Mouse (Mus musculus): ENCODE results near the gene Tsnax. TPM values are rescaled to one million over a fixed set of nuclear protein-coding genes. Genes with fewer than 3 reads are reported as not detected.

The Tsnax gene
- total RNA-seq, 4 experiments from 2014 or later: 147 to 154 (median 150) TPM

DNA sequence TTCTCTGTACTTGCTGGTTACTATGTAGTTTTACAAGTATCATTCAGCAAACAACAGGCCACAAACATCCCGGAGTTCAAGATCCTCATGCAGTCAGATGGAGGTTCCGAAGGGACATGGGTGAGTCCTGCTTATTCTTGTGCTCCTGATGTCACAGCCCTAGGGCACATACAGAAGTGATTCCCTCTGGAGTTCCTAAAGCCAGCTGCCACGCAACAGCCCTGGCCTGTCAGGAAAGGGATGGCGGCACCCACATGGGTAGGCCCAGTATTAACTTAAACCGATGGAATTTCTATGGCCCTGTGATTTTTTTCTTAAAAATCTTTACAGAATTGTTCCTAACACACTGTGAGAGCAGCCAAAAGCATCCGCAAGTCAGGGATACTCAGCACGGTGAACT, 30.6 kb downstream of the Tsnax start:
- DNase-seq (ENCODE audit: low spot score in 2 of 2): no peak

DNA sequence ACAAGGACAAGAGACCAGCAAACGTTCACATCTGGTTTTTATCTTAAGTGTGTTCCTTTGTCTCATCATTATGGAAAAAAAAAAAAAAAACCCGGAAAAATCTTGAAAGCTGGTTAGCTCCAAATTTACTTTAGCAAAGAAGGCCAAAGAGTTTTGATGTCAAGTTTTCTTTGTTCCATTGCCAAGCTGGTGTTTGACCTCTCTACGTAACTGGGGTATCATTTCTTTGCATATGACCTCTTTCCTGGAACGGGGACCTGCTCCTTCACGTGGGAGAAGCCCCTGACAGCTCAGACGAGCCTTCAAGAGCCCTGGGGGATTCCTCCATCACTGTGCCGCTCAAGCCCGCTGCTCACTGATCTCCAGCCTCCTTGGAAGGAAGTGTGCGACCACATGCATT, 31.1 kb downstream of the Tsnax start:
- DNase-seq (ENCODE audit: low spot score in 2 of 2): no peak

DNA sequence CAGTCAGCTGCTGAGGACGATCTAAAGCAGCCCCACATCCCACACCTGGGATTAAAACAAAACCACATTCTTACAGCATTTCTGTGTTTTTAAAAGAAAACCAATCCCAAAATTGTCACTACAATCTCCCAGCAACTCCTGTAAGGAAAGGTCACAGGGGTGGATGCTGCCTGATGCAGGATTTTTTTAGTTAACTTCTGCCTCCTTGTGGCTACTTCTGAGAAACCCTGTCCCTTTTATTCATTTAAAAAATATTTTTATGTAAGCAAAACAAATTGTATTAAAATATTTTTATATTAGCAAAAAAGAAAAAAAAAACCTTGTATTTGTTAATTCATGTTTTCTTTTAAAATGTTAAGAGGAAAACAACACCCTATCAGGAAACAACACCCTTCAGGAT, 33.0 kb downstream of the Tsnax start:
- no peak for DNase-seq (ENCODE audit: low spot score in 2 of 2)

DNA sequence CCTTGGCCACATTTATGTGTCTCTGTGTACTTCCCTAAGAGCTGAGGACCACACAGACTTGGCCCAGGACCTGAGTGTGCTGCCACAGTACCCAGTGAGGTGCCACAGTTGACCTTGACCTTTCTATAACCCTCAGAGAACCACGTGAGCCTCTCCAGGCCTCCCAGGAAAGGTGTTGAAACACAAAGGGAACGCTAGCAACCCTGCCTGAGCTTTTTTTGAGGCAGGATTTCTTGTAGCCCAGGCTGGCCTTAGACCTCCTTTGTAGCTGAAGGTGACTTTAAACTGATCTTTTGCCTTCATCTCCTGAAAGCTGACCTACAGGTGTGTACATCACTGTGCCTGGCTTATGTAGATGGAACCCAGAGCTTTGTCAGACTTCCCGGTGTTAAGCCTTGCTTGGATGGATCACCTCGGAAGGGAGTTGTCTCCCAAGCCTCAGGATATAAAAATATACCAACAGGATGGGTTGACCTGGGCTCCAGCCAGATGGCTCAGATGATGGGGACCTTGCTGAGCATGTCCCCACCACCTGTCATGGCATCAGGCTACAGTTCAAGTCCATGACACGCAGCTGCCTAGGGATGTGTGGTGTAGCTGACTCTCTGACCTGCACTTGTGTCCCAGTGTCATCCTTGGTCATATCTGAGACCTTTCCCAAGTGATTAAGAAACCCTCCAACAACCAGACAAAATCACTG, 36.4 kb downstream of the Tsnax start:
- DNase-seq (ENCODE audit: low spot score in 2 of 2): no peak

DNA sequence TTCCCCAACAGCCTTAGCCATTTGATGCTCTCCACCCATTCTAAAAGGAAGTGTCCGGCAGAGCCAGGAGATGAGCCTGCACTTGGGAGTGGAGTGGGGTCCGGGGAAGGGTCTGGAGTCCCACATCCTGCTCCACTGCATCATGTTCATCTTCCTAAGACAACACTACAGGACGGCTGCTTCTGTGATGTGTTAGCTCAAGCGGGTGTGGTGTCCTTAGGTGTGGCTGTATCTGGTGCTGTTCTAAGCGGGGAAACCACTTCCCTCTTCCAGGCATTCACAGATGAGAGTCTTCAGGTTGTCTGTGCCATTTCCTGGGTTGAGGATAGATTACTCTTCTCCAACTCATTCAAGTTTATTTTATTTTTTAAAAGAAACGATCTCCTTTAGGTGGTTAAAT, 37.0 kb downstream of the Tsnax start:
- DNase-seq (ENCODE audit: low spot score in 2 of 2): no peak

DNA sequence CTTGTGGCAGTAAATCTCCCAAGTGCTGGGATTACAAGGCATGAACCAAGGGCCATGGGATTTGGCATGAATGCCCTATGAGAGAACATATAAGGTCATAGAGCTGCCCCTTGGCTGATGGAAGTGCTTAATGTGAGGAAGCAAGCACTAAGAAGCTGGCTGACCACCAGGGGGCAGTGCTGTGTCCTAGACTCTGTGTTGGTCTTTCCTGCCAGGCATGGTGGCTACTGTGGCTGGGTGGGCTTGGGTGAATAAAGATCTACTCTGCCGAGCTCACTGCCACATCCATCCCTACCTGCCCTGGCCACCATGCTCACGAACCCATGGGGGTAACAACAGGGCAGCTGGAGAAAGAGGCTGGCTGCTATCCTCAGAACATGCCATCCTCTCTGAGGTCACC, 39.2 kb downstream of the Tsnax start:
- DNase-seq (ENCODE audit: low spot score in 2 of 2): peak in 1 of 2 experiments; percentile 66

DNA sequence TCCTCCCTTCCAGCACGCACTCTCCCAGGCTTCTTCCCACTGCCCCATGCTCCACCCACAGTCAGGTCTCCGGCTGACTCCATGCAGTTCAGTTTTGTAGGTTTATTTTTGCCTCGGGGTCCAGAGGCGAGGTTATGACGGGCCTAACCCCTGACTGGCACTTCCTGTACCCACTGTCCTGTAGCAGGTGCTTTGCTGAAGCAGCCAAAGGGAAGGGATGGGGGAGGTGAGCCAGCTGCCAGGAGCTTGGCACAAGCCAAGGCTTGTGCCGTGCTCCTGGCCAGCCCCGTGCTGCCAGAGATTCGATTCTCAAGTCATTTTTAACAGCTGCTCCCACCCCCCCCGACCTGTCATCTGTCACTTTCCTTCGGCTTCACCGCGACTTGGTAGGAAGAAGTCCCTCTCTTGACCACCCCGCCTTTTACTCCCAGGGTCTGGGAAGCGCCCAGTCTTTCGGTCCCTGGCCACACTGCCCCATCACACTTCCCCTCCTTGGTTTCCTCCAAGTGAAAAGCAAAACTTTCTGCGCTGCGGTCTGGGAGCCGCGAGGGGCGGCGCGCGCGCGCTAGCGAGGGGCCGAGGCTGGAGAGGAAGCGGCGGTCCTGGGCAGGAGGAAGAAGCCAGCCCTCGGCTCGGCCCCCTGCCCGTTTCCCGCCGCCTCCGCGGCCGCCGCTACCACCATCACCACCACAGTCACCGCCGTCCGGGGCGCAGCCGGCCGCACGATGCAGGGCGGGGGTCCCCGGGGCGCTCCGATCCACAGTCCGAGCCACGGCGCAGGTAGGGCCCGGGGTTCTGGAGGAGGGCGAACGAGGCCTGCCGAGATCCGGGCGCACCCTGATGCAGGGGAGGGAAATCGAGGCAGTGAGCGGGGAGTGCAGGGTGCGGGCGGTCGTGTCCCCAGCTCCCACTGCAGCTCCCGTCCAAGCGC, 41.0 kb downstream of the Tsnax start, which contains the start of gene Disc1:
Gene Disc1, plus strand, starts transcription at position 691 of the 931 bp plus-strand sequence.
- DNase-seq (ENCODE audit: low spot score in 2 of 2): no peak

DNA sequence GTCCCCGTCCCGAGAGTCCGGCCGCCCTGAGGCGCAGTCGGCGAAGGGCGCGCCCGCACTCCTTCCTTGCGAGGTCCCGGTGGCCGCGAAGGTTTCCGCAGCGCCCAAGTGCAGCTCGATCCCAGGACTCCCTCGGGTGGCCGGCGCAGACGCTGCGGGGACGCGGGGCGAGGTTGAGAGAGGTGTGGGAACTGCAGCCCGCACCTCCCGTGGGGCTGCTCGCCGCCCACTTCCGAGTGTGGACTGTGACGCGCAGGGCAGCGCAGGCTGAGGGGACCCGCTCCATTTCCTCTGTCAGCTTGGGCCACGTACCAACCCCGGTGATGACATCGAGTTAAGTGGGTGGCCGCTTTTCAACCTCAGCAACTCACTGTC, 41.6 kb downstream of the Tsnax start:
- no peak for DNase-seq (ENCODE audit: low spot score in 2 of 2)

DNA sequence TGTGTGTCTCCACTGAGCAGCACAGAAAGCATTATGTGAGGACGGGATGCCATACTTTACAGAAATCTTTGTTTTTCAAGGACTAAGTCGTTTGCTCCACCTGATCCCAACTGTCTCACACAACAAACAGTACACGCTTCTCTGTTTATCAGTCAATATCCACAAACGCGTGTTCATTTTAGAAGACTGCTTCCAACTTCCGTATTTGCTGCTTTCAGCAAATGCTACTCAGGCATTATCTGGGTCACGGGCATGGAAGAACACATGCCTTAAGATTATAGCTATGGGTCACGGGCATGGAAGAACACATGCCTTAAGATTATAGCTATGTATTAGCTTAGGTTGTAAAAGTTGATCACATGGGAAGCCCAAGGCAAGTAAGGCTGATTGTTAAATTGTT, 48.1 kb downstream of the Tsnax start:
- no peak for DNase-seq (ENCODE audit: low spot score in 2 of 2)

DNA sequence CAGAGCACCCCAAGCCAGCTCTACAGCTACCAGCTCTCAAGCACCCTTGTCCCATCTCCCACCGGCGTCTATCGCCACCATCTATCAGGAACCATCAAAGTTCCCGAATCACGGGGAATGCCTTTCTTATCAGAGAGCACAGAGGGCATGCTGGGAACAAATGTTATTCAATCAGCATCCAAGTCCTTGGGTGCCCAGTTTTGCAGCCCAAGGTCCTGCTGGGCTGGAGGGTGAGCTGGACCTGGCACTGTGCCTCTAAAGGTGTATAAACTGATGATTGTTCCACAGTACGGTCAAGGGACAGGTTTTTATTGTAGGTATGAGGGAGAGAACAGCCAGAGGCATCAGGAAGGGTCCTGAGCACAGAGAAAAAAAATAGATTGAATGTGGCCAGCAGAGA, 52.8 kb downstream of the Tsnax start:
- DNase-seq (ENCODE audit: low spot score in 2 of 2): no peak

DNA sequence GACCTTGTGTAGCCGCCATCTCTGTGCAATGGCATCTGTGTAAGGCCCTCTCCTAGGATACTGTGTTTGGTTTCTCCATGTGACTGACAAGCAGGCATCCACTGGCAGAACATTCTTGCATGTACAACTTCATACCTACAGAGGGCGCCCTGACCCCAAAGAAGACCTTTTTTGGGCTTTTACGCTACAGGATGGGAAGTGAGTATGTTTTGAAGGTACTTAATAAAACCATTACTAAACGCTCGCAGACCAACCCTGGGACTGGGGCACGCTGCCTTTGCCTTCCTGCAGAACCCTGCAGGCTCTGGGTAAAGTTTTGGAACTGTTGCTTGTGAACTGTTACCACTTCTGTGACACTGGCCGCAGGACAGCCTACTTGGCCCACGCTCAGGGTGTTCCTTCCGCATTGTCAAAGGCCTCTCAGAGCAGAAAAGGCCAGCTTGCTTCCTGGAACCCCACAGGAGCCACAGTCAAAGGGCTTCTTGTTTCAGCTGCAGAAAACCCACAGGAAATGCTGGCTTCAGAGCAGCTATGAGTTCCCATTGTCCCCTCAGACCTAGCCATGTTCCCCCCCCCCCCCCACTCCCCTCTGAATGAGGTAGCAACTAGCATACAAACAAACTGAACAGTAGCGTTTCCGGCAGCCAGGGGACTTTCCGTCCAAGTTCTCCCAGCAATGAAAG, 54.3 kb downstream of the Tsnax start:
- peak; percentile 81 for DNase-seq (ENCODE audit: low spot score in 2 of 2)

DNA sequence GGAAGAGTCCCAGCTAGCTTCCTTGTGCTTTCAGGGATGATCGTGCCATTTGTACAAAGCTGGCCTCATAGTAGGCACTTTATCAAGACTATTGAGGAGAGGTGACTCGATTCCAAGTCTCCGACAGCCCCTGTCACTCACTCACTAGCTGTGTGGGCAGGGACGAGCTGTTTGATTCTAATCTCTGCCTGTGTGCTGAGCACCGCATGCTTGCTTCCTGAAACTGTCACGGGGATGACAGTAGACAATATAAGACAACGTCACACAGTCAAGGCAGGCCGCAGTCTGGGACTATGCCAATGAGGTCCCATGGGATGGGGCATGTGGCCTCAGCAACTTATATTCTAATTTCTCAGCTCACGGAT, 54.8 kb downstream of the Tsnax start:
- peak in 1 of 2 experiments; percentile 43 for DNase-seq (ENCODE audit: low spot score in 2 of 2)

DNA sequence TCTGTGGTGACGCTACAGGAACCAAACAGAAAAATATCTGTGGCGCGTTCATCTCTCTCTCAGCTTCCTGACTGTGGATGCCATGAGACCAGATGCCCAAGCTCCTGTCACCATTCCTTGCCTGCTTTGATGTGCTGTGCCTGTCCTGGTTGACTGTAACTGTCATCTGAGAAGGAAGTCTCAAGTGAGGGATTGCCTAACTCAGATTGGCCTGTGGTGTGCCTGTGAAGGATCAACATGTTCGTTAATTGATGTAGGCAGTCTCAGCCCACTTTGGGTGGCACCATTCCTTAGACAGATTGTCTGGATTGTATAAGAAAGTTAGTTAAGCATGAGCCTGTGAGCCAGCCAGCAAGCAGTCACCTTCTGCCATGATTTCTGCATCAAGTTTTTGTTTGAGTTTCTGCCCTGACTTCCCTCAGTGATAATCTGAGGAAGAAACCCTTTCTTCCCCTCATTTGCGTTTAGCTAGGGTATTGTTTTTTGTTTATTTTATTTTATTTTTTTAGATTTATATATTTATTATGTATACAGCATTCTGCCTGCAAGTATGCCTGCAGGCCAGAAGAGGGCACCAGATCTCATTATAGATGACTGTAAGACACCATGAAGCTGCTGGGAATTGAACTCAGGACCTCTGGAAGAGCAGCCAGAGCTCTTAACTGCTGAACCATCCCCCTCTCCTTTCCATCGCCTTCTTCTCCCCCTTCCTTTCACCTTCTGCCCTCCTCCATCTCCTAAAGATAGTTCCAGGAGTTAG, 55.5 kb downstream of the Tsnax start:
- no peak for DNase-seq (ENCODE audit: low spot score in 2 of 2)

DNA sequence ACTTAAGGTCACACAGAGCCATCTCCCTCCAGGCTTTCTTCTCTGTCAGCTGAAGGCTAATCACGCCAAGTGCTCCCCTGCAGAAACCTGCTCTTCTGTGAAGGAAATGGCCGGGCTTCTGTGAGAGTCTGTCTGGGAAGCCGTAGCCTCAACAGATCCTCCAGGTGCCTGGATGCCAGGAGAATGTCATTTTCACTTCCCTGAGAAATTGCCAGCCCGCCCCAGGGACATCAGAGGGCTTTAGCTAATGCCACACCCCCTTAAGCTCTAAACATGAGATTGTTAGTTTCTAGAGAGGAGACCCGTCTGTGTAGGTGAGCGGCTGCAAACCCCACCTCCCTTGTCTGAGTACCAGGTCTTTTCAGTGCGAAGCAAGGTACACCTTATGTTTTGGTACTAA, 56.5 kb downstream of the Tsnax start:
- no peak for DNase-seq (ENCODE audit: low spot score in 2 of 2)

DNA sequence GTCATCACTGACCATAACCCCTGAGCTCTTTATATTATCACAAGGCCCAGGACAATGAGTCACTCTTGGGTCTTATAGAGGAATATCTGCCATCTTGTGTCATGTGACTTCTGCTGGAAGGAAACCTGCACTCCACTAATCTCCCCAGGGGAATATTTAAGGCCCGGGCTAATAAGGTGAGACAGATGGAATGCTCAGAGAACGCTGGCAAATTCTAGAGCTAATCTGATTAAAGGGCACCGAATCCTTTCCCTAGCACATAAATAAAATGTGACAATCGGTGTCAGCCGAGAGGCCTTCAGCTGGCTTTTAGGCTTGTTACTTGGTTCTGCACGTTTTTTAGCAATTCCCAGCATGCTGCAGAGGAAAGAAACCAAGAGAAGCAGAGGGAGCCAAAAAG, 56.9 kb downstream of the Tsnax start:
- no peak for DNase-seq (ENCODE audit: low spot score in 2 of 2)

DNA sequence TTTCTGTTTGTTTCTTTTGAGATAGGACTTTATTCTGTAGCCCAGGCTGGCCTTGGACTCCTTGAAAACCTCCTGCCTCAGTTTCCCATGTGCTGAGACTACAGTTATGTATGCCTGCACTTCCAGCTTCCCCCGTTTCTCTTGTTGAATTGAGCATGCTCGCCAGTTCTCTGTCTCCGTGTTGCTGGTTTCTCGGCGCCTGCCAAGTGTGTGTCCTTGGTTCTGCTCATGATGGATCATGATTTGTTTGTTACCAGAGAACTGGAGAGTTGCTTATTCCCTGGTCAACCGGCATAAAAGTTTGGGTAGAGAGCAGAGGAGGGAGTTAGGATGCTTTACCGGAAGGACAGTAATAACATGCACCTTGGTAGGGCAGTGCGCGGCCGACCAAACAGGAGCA, 61.3 kb downstream of the Tsnax start:
- no peak for DNase-seq (ENCODE audit: low spot score in 2 of 2)

DNA sequence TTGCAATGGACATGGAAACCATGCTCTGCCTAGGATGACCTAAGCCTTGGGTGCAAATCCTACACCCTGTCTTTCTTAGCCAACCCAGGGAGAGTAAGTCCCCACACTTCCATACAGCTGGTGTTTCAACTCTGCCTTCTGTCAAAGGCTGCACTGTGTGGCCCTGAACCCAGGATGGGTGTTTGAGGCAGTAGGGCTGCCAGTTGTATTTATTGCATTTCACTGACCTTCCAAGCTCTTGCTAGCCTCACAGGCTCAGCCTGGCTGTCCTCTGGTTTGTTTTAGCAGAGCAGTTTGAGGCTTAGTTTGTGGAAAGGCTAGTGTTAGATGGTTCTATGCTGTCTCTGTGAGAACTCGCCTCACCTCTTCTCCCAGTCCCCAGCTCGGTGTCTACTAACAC, 61.8 kb downstream of the Tsnax start:
- DNase-seq (ENCODE audit: low spot score in 2 of 2): no peak

DNA sequence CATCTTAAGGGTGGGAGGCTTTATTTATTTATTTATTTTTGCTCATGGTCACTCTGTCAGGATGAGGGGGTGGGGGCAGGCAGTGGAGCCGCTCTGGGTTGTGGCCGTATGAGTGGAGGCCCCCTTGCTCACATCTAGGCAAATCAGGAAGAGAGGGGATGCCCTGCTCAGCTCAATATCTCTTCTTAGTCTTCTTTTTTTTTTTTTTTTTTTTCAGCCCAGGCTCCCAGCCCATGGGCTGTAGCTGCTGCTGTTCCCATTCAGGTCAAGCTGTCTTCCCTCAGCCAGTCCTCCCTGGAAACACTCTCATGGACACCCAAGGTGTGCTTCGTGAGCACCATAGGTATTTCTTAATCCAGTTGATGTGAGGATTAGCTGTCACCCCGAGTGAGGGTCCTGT, 62.6 kb downstream of the Tsnax start:
- DNase-seq (ENCODE audit: low spot score in 2 of 2): no peak

DNA sequence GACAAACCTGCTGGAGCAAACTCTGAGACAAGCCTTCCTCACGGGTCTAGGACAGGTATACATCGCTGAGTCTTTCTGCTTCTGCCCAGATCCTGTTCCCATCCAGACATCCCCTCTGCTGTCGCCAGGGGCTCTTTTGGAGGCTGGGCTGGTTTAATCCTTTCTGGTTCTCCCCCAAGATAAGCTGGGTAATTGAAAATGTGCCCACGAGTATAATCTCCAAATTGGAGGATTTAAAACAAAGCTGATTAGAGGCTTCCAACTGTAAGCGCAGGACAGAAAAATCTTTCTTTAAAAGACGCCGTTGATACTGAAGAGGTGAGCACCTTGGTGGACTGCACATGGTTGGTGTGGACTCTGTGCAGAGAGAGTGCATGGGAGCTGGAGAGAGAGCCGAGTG, 64.5 kb downstream of the Tsnax start:
- no peak for DNase-seq (ENCODE audit: low spot score in 2 of 2)

DNA sequence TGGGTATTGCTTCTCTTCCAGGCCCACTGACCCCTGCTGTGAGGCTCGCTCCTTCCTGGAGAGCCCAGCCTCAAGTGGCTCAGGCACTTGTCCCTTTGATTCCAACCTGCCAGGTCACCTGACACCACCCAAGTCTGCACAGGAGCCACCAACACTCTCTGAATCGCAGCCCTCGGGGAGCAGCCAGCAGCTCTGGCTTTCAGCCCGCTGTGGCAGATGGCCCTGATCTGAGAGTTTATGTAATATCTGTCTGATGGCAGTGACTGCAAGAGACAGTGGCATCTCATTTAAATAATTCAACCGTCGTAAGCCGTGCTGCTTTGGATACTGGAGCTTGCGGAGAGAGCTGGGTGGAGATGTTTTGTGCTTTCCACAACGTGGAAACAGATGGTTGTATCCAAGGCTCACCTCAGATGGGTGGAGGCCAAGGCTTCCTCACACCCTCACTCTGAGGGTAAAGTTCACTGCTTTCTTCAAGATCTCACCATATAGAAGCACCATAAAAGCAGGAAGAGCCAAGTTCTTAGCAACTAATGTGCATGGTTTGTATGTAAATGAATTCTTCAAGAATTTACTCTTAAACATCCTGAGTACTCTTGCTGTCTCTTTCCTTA, 66.1 kb downstream of the Tsnax start:
- DNase-seq (ENCODE audit: low spot score in 2 of 2): peak; percentile 91 to 93

All from layer of hippocampus, adult 8-10 months (tissue).